Mouse (Mus musculus) C2C12 (cell line): ENCODE data around the gene Msantd1. TPM values are rescaled to one million over a fixed set of nuclear protein-coding genes. Genes with fewer than 3 reads are reported as not detected.

Experiments used
- H3K27me3 ChIP-seq: one replicate; pipeline ENCODE4 v1.6.1; 2011; ENCODE audit not compliant: control insufficient read depth, insufficient read depth, insufficient read length
- H3K36me3 ChIP-seq: one replicate; pipeline ENCODE4 v1.6.1; 2011; ENCODE audit not compliant: control insufficient read depth, insufficient read depth
- H3K4me3 ChIP-seq: one replicate; pipeline ENCODE4 v1.5.1; 2011; ENCODE audit warnings: mild to moderate bottlenecking, control low read depth; ENCODE audit not compliant: poor library complexity, insufficient read depth, severe bottlenecking
- H3K79me2 ChIP-seq: one replicate; pipeline ENCODE4 v1.6.1; 2011; ENCODE audit not compliant: control insufficient read depth, insufficient read depth
- H3K79me3 ChIP-seq: one replicate; pipeline ENCODE4 v1.6.1; 2011; ENCODE audit warnings: low read depth, control low read depth
- H3ac ChIP-seq: one replicate; pipeline ENCODE3; 2011; ENCODE audit warnings: low read depth; ENCODE audit not compliant: control insufficient read depth, insufficient read length
- CEBPB ChIP-seq: IDR thresholded peaks from one replicate; pipeline ENCODE4 v1.6.1; 2011; ENCODE audit warnings: low read depth, mild to moderate bottlenecking, control low read depth, moderate library complexity
- CTCF ChIP-seq: IDR thresholded peaks from one replicate; pipeline ENCODE4 v1.5.1; 2011; ENCODE audit not compliant: control insufficient read depth, insufficient read depth, insufficient read length
- FOSL1 ChIP-seq: IDR thresholded peaks from one replicate; pipeline ENCODE4 v1.8.0; 2011; ENCODE audit warnings: mild to moderate bottlenecking, low read length; ENCODE audit not compliant: poor library complexity, insufficient read depth, severe bottlenecking
- MAX ChIP-seq: IDR thresholded peaks from one replicate; pipeline ENCODE4 v1.6.1; 2011; ENCODE audit warnings: mild to moderate bottlenecking, control low read depth
- MYOD1 ChIP-seq: IDR thresholded peaks from one replicate; pipeline ENCODE4 v1.6.1; 2011; ENCODE audit warnings: low read depth; ENCODE audit not compliant: control insufficient read depth, insufficient read length
- MYOG ChIP-seq: IDR thresholded peaks from one replicate; pipeline ENCODE4 v1.6.1; 2011; ENCODE audit not compliant: control insufficient read depth, insufficient read length; ENCODE audit errors: extremely low read depth
- USF1 ChIP-seq: IDR thresholded peaks from one replicate; pipeline ENCODE4 v1.6.1; 2011; ENCODE audit warnings: low read depth, mild to moderate bottlenecking, control low read depth, moderate library complexity
- polyA plus RNA-seq: library from polyadenylated mRNA; unstranded; fragments of >200 nt; fragmentation: generic; extraction: Trizol; gene quantifications from one replicate; pipeline ENCODE4 v1.2.1, GENCODE M21; 2012; ENCODE audit warnings: missing spikeins

Msantd1 gene
- polyA plus RNA-seq, 1 experiment = not detected

GRCm38 (mm10) chr5:34955630-34956029 lies 47.8 kb downstream of the Msantd1 start:
- Histone ChIP-seq H3K4me3 (no peak overlapping the region), H3ac (no peak overlapping the region), H3K79me2 (peaks cover 16% of the 10 kb centered on the region), H3K36me3 (no peaks in the 10 kb centered on the region), H3K79me3 (peaks cover 2% of the 10 kb centered on the region), H3K27me3 (no peaks in the 10 kb centered on the region)
- TF ChIP-seq MYOG (no peak), MAX (peak; percentile 65), FOSL1 (peak; percentile 13)

GRCm38 (mm10) chr5:34956151-34956550 lies 48.3 kb downstream of the Msantd1 start:
- no peak for TF ChIP-seq CEBPB
- TF ChIP-seq MYOD1 = no peak
- no peak for TF ChIP-seq MAX
- TF ChIP-seq FOSL1 = no peak
- TF ChIP-seq CTCF = no peak
- no peak for TF ChIP-seq MYOG
- TF ChIP-seq USF1 = no peak
- H3K27me3 ChIP-seq = no peaks in the 10 kb centered on the region
- H3K36me3 ChIP-seq = no peaks in the 10 kb centered on the region
- H3K79me2 ChIP-seq = peaks cover 15% of the 10 kb centered on the region
- peaks cover 2% of the 10 kb centered on the region for H3K79me3 ChIP-seq
- H3K4me3 ChIP-seq = no peak overlapping the region
- no peak overlapping the region for H3ac ChIP-seq

- H3K27me3 ChIP-seq = no peaks in the 10 kb centered on the region
- H3K36me3 ChIP-seq = no peaks in the 10 kb centered on the region
- TF ChIP-seq MAX = no peak
- TF ChIP-seq MYOG = no peak
- no peak for TF ChIP-seq CEBPB
- TF ChIP-seq CTCF = no peak
- TF ChIP-seq USF1 = no peak
- no peak for TF ChIP-seq FOSL1
- no peak for TF ChIP-seq MYOD1
- H3ac ChIP-seq = no peak overlapping the region
- peaks cover 2% of the 10 kb centered on the region for H3K79me3 ChIP-seq
- H3K4me3 ChIP-seq = no peak overlapping the region
- H3K79me2 ChIP-seq = peaks cover 15% of the 10 kb centered on the region
Measured at GRCm38 (mm10) chr5:34957015-34957414, 49.2 kb downstream of the Msantd1 start.

GRCm38 (mm10) chr5:34960021-34960420 lies 52.2 kb downstream of the Msantd1 start:
- Histone ChIP-seq H3K36me3 (peaks cover 1% of the 10 kb centered on the region), H3ac (no peak overlapping the region)

GRCm38 (mm10) chr5:34965531-34965930 lies 57.7 kb downstream of the Msantd1 start:
- Histone ChIP-seq H3K79me2 (no peaks in the 10 kb centered on the region), H3K4me3 (no peak overlapping the region), H3K79me3 (no peaks in the 10 kb centered on the region), H3ac (no peak overlapping the region), H3K36me3 (peaks cover 8% of the 10 kb centered on the region), H3K27me3 (no peaks in the 10 kb centered on the region)
- no peak for TF ChIP-seq CEBPB
- no peak for TF ChIP-seq MYOG
- no peak for TF ChIP-seq FOSL1
- TF ChIP-seq USF1 = no peak
- TF ChIP-seq CTCF = no peak
- TF ChIP-seq MAX = no peak
- TF ChIP-seq MYOD1 = no peak

More at GRCm38 (mm10) chr5:34960021-34960420, 52.2 kb downstream of the Msantd1 start:
- peaks cover 15% of the 10 kb centered on the region for H3K79me2 ChIP-seq
- no peak for TF ChIP-seq CTCF
- TF ChIP-seq USF1 = no peak
- TF ChIP-seq MYOD1 = no peak
- TF ChIP-seq MYOG = no peak
- H3K27me3 ChIP-seq = no peaks in the 10 kb centered on the region
- peaks cover 2% of the 10 kb centered on the region for H3K79me3 ChIP-seq
- H3K4me3 ChIP-seq = no peak overlapping the region

- H3K79me3 ChIP-seq = no peaks in the 10 kb centered on the region
- H3K79me2 ChIP-seq = no peaks in the 10 kb centered on the region
- H3K27me3 ChIP-seq = no peaks in the 10 kb centered on the region
- no peak overlapping the region for H3ac ChIP-seq
- peaks cover 8% of the 10 kb centered on the region for H3K36me3 ChIP-seq
- H3K4me3 ChIP-seq = no peak overlapping the region
- TF ChIP-seq MYOG (no peak), MAX (no peak), CEBPB (no peak), MYOD1 (no peak), USF1 (no peak), CTCF (no peak), FOSL1 (no peak)
Measured at GRCm38 (mm10) chr5:34968386-34968785, 60.6 kb downstream of the Msantd1 start.
